In the genomic region with DNA sequence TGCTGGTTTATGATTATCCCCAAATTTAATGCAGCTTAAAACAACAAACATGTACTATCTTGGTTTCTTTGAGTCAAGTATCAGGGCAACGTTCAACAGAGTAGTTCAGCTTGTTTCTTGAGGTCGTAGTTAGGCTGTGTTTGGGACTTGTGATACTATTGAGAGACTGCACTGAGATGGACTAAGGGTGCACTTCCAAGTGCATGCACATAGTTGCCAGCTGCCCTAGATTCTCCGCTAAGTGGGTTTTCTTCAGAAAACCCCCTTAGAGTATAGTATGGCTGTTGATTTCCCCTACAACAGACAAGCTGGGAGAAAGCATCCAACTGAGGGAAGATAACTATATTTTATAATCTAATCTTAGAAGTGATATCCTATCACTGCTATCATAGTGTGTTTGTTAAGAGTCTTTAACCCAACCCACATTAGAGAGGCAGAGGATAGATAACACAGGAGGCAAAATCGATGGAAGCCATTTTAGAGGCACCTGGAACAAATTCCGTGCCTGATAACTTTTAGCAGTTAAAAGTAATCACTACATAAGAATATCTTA, we compare ENCODE assay signal across 9 mouse cellular contexts. TPM values are rescaled to one million over a fixed set of nuclear protein-coding genes. Genes with fewer than 3 reads are reported as not detected.
DNase-seq lines count a peak whose midpoint lies in the region; ATAC-seq and TF ChIP-seq lines count a peak whose summit lies in the region.
"Had no signal": no experiment of that assay in that cellular context is flagged by ENCODE, and none has a peak within 500 bp of the region (broad histone marks: within the 10 kb centered on the region; RNA-seq: fewer than 3 reads in every experiment).

No protein-coding gene starts in this region.

- DNase-seq in heart, postnatal 25 days (ENCODE audit: low spot score), result no peak
- DNase-seq in midbrain, embryonic 10.5 days (ENCODE audit: low spot score), result no peak
- no peak for DNase-seq in midbrain, embryonic 11.5 days (ENCODE audit: low spot score, missing footprints)
- no peak for DNase-seq in limb, embryonic 14.5 days (ENCODE audit: low spot score)
- no peak for DNase-seq in natural killer cell, adult 2 months (ENCODE audit: low spot score in 2 of 2)
- no peak for DNase-seq in adipocyte (ENCODE audit: low spot score)
- DNase-seq in spleen, postnatal 4 days (ENCODE audit: low spot score in 2 of 2), result no peak

- no peak for TF ChIP-seq POLR2A in limb, embryonic 14.5 days (IDR thresholded peaks at IDR 0.05; ENCODE audit: borderline replicate concordance, extremely low read depth, insufficient read depth, insufficient read length)

- H3K4me2 ChIP-seq in heart, embryonic 13.5 days, result peak overlapping the region; percentile 83
- H3K4me2 ChIP-seq in midbrain, embryonic 11.5 days, result no peak overlapping the region
- H3K4me2 ChIP-seq in limb, embryonic 14.5 days (replicated peaks; ENCODE audit: low read depth, low read length, severe bottlenecking), result 0 out of 2 replicates have a peak overlapping the region, but pooled peaks have one; percentile 6

- no peaks in the 10 kb centered on the region for H3K36me3 ChIP-seq in heart, embryonic 13.5 days
- H3K36me3 ChIP-seq in midbrain, embryonic 10.5 days, result no peaks in the 10 kb centered on the region
- H3K36me3 ChIP-seq in midbrain, embryonic 11.5 days (ENCODE audit: control insufficient read depth, insufficient read depth, low read length), result no peaks in the 10 kb centered on the region
- H3K36me3 ChIP-seq in limb, embryonic 14.5 days (ENCODE audit: control insufficient read depth, insufficient read depth, low read length), result no peaks in the 10 kb centered on the region
- H3K36me3 ChIP-seq: embryonic facial prominence, embryonic 12.5 days had no signal

- H3K9me3 ChIP-seq in heart, embryonic 13.5 days, result no peaks in the 10 kb centered on the region
- no peaks in the 10 kb centered on the region for H3K9me3 ChIP-seq in midbrain, embryonic 10.5 days (replicated peaks)
- no peaks in the 10 kb centered on the region for H3K9me3 ChIP-seq in midbrain, embryonic 11.5 days (ENCODE audit: control insufficient read depth, low read length)
- H3K9me3 ChIP-seq in limb, embryonic 14.5 days (ENCODE audit: control insufficient read depth, low read length), result no peaks in the 10 kb centered on the region
- H3K9me3 ChIP-seq: embryonic facial prominence, embryonic 12.5 days had no signal

- ATAC-seq in heart, embryonic 13.5 days (ENCODE audit: extremely low read depth, insufficient number of reproducible peaks, low FRiP score, low TSS enrichment), result no peak
- no peak for ATAC-seq in midbrain, embryonic 11.5 days (ENCODE audit: low FRiP score)
- ATAC-seq in limb, embryonic 14.5 days (ENCODE audit: low FRiP score, low read depth), result no peak

- H3K27me3 ChIP-seq in heart, embryonic 13.5 days (replicated peaks), result no peaks in the 10 kb centered on the region
- no peaks in the 10 kb centered on the region for H3K27me3 ChIP-seq in midbrain, embryonic 10.5 days (ENCODE audit: low read depth, poor library complexity, severe bottlenecking)
- H3K27me3 ChIP-seq in midbrain, embryonic 11.5 days (ENCODE audit: control insufficient read depth, insufficient read depth, low read length), result no peaks in the 10 kb centered on the region
- no peaks in the 10 kb centered on the region for H3K27me3 ChIP-seq in limb, embryonic 14.5 days (ENCODE audit: control insufficient read depth, insufficient read depth, low read length)
- H3K27me3 ChIP-seq: embryonic facial prominence, embryonic 12.5 days had no signal

- intact Hi-C loops in heart, postnatal 25 days (cut with DNase I), result loop anchor here (5.0 to 10.0 kb wide), 2 partner anchors 65 to 782 kb away; no protein-coding TSS in a partner anchor

- H3K27ac ChIP-seq in heart, embryonic 13.5 days (replicated peaks), result no peak overlapping the region
- H3K27ac ChIP-seq in midbrain, embryonic 10.5 days (replicated peaks), result no peak overlapping the region
- no peak overlapping the region for H3K27ac ChIP-seq in midbrain, embryonic 11.5 days (ENCODE audit: low read depth, low read length)
- no peak overlapping the region for H3K27ac ChIP-seq in limb, embryonic 14.5 days (replicated peaks; ENCODE audit: low read depth, low read length)
- H3K27ac ChIP-seq: embryonic facial prominence, embryonic 12.5 days had no signal

- peaks cover 21% of the 10 kb centered on the region for H3K4me1 ChIP-seq in heart, embryonic 13.5 days
- peaks cover 16% of the 10 kb centered on the region for H3K4me1 ChIP-seq in midbrain, embryonic 10.5 days
- H3K4me1 ChIP-seq in midbrain, embryonic 11.5 days (ENCODE audit: control insufficient read depth, insufficient read depth, low read length), result peaks cover 6% of the 10 kb centered on the region; the same call in 1 of the 2 replicates
- 0 out of 2 replicates have a peak, but pooled peaks cover 6% of the 10 kb centered on the region for H3K4me1 ChIP-seq in limb, embryonic 14.5 days (ENCODE audit: control insufficient read depth, insufficient read depth, low read length)

- 33% methylated on average over 5 of the region's 5 CpGs for WGBS in heart, embryonic 13.5 days
- WGBS in midbrain, embryonic 10.5 days, result 78% methylated on average over 5 of the region's 5 CpGs
- 82% methylated on average over 5 of the region's 5 CpGs for WGBS in midbrain, embryonic 11.5 days
- 70% methylated on average over 5 of the region's 5 CpGs for WGBS in limb, embryonic 14.5 days

- H3K9ac ChIP-seq in heart, embryonic 13.5 days, result peak overlapping the region; percentile 52; the same call in 1 of the 2 replicates
- H3K9ac ChIP-seq in midbrain, embryonic 11.5 days (ENCODE audit: low read length), result no peak overlapping the region
- no peak overlapping the region for H3K9ac ChIP-seq in limb, embryonic 14.5 days (ENCODE audit: low read depth, low read length, severe bottlenecking)

- peak overlapping the region; percentile 83 for H3K4me3 ChIP-seq in heart, embryonic 13.5 days
- peak overlapping the region; percentile 94; the same call in 1 of the 2 replicates for H3K4me3 ChIP-seq in midbrain, embryonic 10.5 days
- H3K4me3 ChIP-seq in midbrain, embryonic 11.5 days (ENCODE audit: low read depth, low read length), result no peak overlapping the region
- no peak overlapping the region for H3K4me3 ChIP-seq in limb, embryonic 14.5 days (replicated peaks; ENCODE audit: low read length)

RNA-seq across cellular contexts. Expression of a gene that starts 1.7 kb away (rescaled TPM):
- 42.7 TPM in 2 replicates for polyA plus RNA-seq in heart, embryonic 13.5 days (2015; fragmentation: Nextera tagmentation; extraction: Ambion mirVana)
- 10 to 100 TPM; 48.2 to 56.8 TPM for total RNA-seq in heart, postnatal 25 days (2021)
- polyA plus RNA-seq in midbrain, embryonic 10.5 days (2016; fragmentation: Nextera tagmentation; extraction: Ambion mirVana), result 25.0 and 32.2 TPM in 2 replicates
- 40.7 and 44.0 TPM in 2 replicates for polyA plus RNA-seq in midbrain, embryonic 11.5 days (2014; fragmentation: Nextera tagmentation; extraction: Ambion mirVana)
- polyA plus RNA-seq in limb, embryonic 14.5 days (2012; rRNA removed), result 17.0 and 21.1 TPM in 2 replicates
- 41.8 and 47.8 TPM in 2 replicates for polyA plus RNA-seq in limb, embryonic 14.5 days (2014; fragmentation: Nextera tagmentation; extraction: Ambion mirVana)

RNA-seq across cellular contexts. Expression of a gene that starts 1.8 kb away (rescaled TPM):
- polyA plus RNA-seq in heart, embryonic 13.5 days (2015; fragmentation: Nextera tagmentation; extraction: Ambion mirVana), result 21.9 and 22.9 TPM in 2 replicates
- total RNA-seq in heart, postnatal 25 days (2021), result 10 to 100 TPM; 11.7 to 12.4 TPM
- polyA plus RNA-seq in midbrain, embryonic 10.5 days (2016; fragmentation: Nextera tagmentation; extraction: Ambion mirVana), result 34.9 and 36.2 TPM in 2 replicates
- 40.0 and 43.9 TPM in 2 replicates for polyA plus RNA-seq in midbrain, embryonic 11.5 days (2014; fragmentation: Nextera tagmentation; extraction: Ambion mirVana)
- polyA plus RNA-seq in limb, embryonic 14.5 days (2012; rRNA removed), result 36.0 and 38.4 TPM in 2 replicates
- 32.5 and 37.3 TPM in 2 replicates for polyA plus RNA-seq in limb, embryonic 14.5 days (2014; fragmentation: Nextera tagmentation; extraction: Ambion mirVana)

Comparison
In these comparisons a context has a peak if more than half of its experiments do, and no peak if none do; other contexts are left out.
1. H3K4me3 ChIP-seq: peak in heart, embryonic 13.5 days (single experiment) and midbrain, embryonic 10.5 days (single experiment); none in midbrain, embryonic 11.5 days (single experiment) and limb, embryonic 14.5 days (single experiment).